Mouse (Mus musculus): ENCODE measurements at regions not wholly inside any gene's neighbourhood (a gene's known extent, or its start where the extent isn't known, plus 50 kb on each side); places are given as distances from the start of the nearest gene placed in this dataset.

GRCm38 (mm10) chr1:157002258-157002657 is 62.8 kb upstream of the Ralgps2 start:
- H3K36me3 ChIP-seq (ENCODE audit: control insufficient read depth, insufficient read depth, low read length): no peaks in the 10 kb centered on the region
- H3K27me3 ChIP-seq (replicated peaks; ENCODE audit: control insufficient read depth, insufficient read depth, low read length): no peaks in the 10 kb centered on the region
- TF ChIP-seq POLR2A (IDR thresholded peaks at IDR 0.05; ENCODE audit: low read depth, low read length) (no peak), CTCF (conservative IDR thresholded peaks at IDR 0.05; ENCODE audit: insufficient read depth, insufficient read length, low read depth, low read length) (no peak)
- 98% methylated on average over 2 of the region's 2 CpGs for WGBS
- no peaks in the 10 kb centered on the region; the same call in 1 of the 2 replicates for H3K4me1 ChIP-seq (ENCODE audit: control insufficient read depth, insufficient read depth, low read length)
- H3K27ac ChIP-seq (ENCODE audit: insufficient read depth, low read depth, low read length): no peak overlapping the region
- DNase-seq: no peak
- H3K4me3 ChIP-seq (ENCODE audit: insufficient read depth, low read depth, low read length): no peak overlapping the region

- TF ChIP-seq CTCF (conservative IDR thresholded peaks at IDR 0.05; ENCODE audit: insufficient read depth, insufficient read length, low read depth, low read length) (no peak), POLR2A (IDR thresholded peaks at IDR 0.05; ENCODE audit: low read depth, low read length) (no peak)
- Histone ChIP-seq H3K4me3 (ENCODE audit: insufficient read depth, low read depth, low read length) (no peak overlapping the region), H3K27ac (ENCODE audit: insufficient read depth, low read depth, low read length) (no peak overlapping the region), H3K4me1 (ENCODE audit: control insufficient read depth, insufficient read depth, low read length) (no peaks in the 10 kb centered on the region; the same call in 1 of the 2 replicates), H3K36me3 (ENCODE audit: control insufficient read depth, insufficient read depth, low read length) (no peaks in the 10 kb centered on the region), H3K27me3 (replicated peaks; ENCODE audit: control insufficient read depth, insufficient read depth, low read length) (no peaks in the 10 kb centered on the region)
- DNase-seq: peak; percentile 43
- WGBS: 57% methylated on average over 6 of the region's 6 CpGs
Measured at GRCm38 (mm10) chr1:157001008-157001660, 61.7 kb upstream of the Ralgps2 start.

GRCm38 (mm10) chr1:156999947-157000346 is 60.5 kb upstream of the Ralgps2 start:
- no peak overlapping the region for H3K27ac ChIP-seq (ENCODE audit: insufficient read depth, low read depth, low read length)
- DNase-seq: no peak
- H3K36me3 ChIP-seq (ENCODE audit: control insufficient read depth, insufficient read depth, low read length): no peaks in the 10 kb centered on the region
- H3K4me3 ChIP-seq (ENCODE audit: insufficient read depth, low read depth, low read length): no peak overlapping the region
- 71% methylated on average over 8 of the region's 8 CpGs for WGBS
- TF ChIP-seq POLR2A (IDR thresholded peaks at IDR 0.05; ENCODE audit: low read depth, low read length): no peak
- no peak for TF ChIP-seq CTCF (conservative IDR thresholded peaks at IDR 0.05; ENCODE audit: insufficient read depth, insufficient read length, low read depth, low read length)
- no peaks in the 10 kb centered on the region for H3K27me3 ChIP-seq (replicated peaks; ENCODE audit: control insufficient read depth, insufficient read depth, low read length)
- H3K4me1 ChIP-seq (ENCODE audit: control insufficient read depth, insufficient read depth, low read length): no peaks in the 10 kb centered on the region; the same call in 1 of the 2 replicates

- Histone ChIP-seq H3K27me3 (replicated peaks; ENCODE audit: control insufficient read depth, insufficient read depth, low read length) (no peaks in the 10 kb centered on the region), H3K4me3 (ENCODE audit: insufficient read depth, low read depth, low read length) (no peak overlapping the region), H3K27ac (ENCODE audit: insufficient read depth, low read depth, low read length) (no peak overlapping the region), H3K4me1 (ENCODE audit: control insufficient read depth, insufficient read depth, low read length) (no peaks in the 10 kb centered on the region), H3K36me3 (ENCODE audit: control insufficient read depth, insufficient read depth, low read length) (no peaks in the 10 kb centered on the region)
- 86% methylated on average over 8 of the region's 8 CpGs for WGBS
- TF ChIP-seq CTCF (conservative IDR thresholded peaks at IDR 0.05; ENCODE audit: insufficient read depth, insufficient read length, low read depth, low read length): no peak
- no peak for TF ChIP-seq POLR2A (IDR thresholded peaks at IDR 0.05; ENCODE audit: low read depth, low read length)
- no peak for DNase-seq
Measured at GRCm38 (mm10) chr1:156999272-156999671, 59.8 kb upstream of the Ralgps2 start.

GRCm38 (mm10) chr1:156997476-156998305 is 58.3 kb upstream of the Ralgps2 start:
- TF ChIP-seq CTCF (conservative IDR thresholded peaks at IDR 0.05; ENCODE audit: insufficient read depth, insufficient read length, low read depth, low read length): no peak
- TF ChIP-seq POLR2A (IDR thresholded peaks at IDR 0.05; ENCODE audit: low read depth, low read length): no peak
- H3K36me3 ChIP-seq (ENCODE audit: control insufficient read depth, insufficient read depth, low read length): no peaks in the 10 kb centered on the region
- H3K4me3 ChIP-seq (ENCODE audit: insufficient read depth, low read depth, low read length): no peak overlapping the region
- DNase-seq: no peak
- H3K4me1 ChIP-seq (ENCODE audit: control insufficient read depth, insufficient read depth, low read length): no peaks in the 10 kb centered on the region
- no peaks in the 10 kb centered on the region for H3K27me3 ChIP-seq (replicated peaks; ENCODE audit: control insufficient read depth, insufficient read depth, low read length)
- no peak overlapping the region for H3K27ac ChIP-seq (ENCODE audit: insufficient read depth, low read depth, low read length)
- WGBS: 61% methylated on average over 12 of the region's 12 CpGs

GRCm38 (mm10) chr1:156997033-156997432 is 57.6 kb upstream of the Ralgps2 start:
- TF ChIP-seq CTCF (conservative IDR thresholded peaks at IDR 0.05; ENCODE audit: insufficient read depth, insufficient read length, low read depth, low read length) (no peak), POLR2A (IDR thresholded peaks at IDR 0.05; ENCODE audit: low read depth, low read length) (no peak)
- WGBS: 78% methylated on average over 10 of the region's 10 CpGs
- no peak overlapping the region for H3K27ac ChIP-seq (ENCODE audit: insufficient read depth, low read depth, low read length)

More at GRCm38 (mm10) chr1:156997033-156997432, 57.6 kb upstream of the Ralgps2 start:
- H3K36me3 ChIP-seq (ENCODE audit: control insufficient read depth, insufficient read depth, low read length): no peaks in the 10 kb centered on the region
- H3K4me3 ChIP-seq (ENCODE audit: insufficient read depth, low read depth, low read length): no peak overlapping the region
- no peaks in the 10 kb centered on the region for H3K27me3 ChIP-seq (replicated peaks; ENCODE audit: control insufficient read depth, insufficient read depth, low read length)
- DNase-seq: no peak
- H3K4me1 ChIP-seq (ENCODE audit: control insufficient read depth, insufficient read depth, low read length): no peaks in the 10 kb centered on the region

All from kidney, adult 2 months (tissue).